Mouse (Mus musculus) fibroblast of lung, adult 2 months (primary cell): ENCODE data around the gene Dtwd1.
A peak's percentile ranks its signal among the peaks of the same experiment; 100 is the strongest.
"Not testable (repeated sequence)": the region's sequence is repeated elsewhere in the genome, so short reads cannot be mapped to it uniquely, and the experiment has no call there.

ENCODE experiments used
- DNase-seq: peaks from one replicate; pipeline ENCODE4 v3.0.0-alpha.2; 2011; ENCODE audit warnings: low read depth

Gene Dtwd1

DNA sequence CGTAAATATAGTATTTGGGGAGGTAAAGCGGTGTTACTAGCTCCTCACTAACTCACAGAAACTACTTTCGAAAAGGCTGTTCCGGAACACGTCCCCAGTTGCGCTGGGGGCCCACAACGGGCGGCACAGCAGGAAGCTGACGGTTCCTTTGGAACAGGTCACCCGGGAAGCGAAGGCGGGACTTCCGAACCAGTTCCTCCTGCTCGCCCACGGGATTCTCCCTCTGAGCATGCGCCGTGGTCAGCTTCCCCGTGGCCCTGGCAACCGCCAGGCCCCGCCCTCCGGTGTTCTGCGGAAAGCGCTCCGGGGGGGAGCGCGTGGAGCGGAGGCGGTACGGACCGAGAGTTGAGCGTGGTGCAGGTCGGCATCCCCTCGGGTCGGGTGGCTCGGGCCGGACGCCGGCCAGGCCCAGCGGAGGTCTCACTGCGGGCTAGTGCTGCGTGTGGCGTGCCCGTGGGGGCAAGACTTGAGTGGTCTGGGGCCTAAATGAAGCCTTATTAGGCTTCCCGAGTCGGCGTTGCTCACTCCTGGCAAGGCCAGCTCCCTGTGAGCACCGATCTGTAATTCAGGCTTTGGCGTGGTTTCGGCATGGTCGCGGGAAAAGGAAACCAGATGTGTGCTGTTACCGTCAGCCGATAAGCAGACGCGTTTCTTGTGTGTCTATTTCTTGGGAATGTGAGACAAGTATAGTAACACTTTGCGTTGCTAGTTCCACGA is at the start of gene Dtwd1, which contains the start of gene Fam227b:
Dtwd1 (plus strand) TSS at position 287 of the 717 bp plus-strand sequence.
Fam227b (minus strand) TSS at position 150 of the 717 bp plus-strand sequence.
- peak; percentile 85 for DNase-seq

DNA sequence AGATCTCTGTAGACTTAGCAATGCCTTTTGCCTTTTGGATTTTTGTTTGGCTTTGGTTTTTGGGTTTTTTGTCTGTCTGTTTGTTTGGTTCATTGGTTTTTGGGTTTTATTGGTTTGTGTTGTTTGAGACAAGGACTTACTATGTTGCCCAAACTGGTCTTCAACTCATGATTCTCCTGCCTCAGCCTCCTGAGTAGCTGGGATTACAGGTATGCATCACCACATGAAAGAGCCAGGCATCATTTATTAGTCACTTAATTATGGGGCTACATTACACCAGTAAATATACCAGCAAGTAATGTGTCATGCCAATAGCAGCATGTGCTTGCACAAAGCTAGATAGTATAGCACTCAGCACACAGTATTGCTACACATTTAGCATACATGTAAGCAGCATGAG is 4.2 kb upstream of the Dtwd1 start:
- no peak for DNase-seq

DNA sequence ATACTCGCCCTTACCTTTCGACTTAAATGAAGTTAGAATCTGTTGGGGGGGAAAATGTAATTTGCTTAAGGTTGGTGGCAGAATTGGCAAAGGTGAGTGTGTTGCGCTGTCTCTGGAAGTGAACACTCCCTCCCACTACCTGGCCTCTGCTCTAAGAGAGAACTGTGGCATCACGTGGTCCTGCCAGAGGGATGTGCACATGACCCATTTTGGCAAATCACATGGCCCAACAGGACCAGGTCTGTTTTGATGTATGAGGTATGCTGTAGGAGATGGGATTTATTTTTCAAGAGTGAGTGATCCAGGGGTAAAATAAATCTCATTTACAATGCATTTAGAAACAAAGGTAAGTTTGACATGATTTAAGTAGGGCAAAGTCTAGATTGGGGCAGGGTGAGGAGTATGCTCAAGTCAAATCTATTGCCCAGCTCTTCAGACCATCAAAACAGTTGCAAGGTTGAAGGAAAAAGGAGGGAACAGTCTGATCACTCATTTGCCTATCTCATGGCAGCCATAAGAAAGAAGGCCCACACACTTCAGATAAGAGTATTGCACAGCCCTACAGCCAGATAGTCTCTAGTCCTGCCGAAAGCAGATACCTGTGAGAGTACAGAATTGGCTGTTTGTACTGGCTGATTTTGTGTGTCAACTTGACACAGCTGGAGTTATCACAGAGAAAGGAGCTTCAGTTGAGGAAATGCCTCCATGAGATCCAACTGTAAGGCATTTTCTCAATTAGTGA is 13.5 kb downstream of the Dtwd1 start:
- DNase-seq: no peak

DNA sequence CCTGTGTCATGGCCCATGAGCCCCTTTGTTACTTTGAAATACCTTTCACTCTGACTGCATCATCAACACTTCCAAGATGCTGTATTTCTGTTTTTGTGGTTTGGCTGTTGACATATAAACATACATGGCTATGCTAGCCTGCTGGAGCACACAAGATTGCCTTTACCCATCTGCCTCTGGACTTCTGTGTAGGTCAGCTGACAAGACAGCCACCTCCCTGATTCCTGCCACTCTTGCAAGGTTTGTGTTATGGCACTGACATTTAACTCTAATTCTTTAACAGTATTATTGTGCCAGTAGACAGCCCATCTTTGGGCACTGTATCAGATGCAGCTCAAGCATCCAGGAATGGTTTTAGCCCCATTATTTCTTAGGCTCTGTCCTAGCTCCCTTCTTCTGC is 14.4 kb downstream of the Dtwd1 start:
- DNase-seq: no peak

DNA sequence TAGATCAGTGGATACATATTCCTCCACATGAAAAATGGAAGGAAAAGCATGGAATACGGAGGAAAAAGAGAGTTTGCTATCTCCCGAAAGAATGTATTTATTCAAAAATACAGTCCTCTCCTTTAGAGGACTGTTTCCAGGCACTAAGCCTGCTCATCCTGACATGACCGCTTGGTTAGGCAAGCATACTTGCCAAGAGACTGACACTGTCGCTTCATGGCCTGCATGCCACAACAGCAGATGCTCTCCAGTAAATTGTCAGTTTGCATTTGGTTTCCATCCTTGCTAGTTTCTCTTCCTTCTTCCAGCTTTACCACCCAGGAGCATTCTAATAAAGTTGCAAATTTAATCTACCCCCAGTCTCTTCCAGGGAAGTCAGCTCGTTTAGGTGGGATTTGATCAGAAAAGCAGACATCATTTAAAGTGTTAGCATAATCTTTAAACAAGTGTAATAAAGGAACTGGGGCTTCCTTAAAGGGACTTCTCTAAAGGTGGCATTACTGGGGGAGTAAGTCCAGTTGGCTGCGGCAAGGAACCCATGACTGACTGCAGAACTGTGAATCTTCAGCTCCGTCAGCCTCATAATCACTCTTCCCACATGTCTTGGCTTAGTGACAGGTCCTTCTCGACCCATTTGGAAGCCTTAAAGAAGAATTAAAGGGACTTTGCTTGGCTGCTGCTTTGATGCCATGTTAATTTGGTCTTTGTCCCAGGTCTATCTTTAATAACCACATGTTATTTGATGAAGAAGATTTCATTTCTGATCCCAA is 15.1 kb downstream of the Dtwd1 start:
- no peak for DNase-seq

DNA sequence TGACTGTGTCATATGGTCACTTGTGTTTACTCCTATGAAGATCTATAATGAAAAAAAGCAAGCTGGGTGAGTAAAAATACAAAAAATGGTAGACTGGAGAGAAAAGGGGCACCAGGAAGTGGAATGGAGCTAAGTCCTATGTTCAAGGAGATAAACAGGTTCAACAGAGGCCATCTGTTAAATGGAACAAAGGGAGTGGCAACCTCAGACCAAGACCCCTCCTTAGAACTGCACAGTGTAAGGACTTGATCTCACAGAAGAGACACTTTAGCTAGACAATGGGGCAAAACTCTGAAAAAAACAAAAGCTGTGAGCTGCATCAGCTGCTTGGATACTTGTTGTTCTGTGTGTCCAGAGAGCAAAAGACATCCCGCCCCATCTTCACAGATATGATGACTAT is 19.5 kb downstream of the Dtwd1 start:
- DNase-seq: no peak

DNA sequence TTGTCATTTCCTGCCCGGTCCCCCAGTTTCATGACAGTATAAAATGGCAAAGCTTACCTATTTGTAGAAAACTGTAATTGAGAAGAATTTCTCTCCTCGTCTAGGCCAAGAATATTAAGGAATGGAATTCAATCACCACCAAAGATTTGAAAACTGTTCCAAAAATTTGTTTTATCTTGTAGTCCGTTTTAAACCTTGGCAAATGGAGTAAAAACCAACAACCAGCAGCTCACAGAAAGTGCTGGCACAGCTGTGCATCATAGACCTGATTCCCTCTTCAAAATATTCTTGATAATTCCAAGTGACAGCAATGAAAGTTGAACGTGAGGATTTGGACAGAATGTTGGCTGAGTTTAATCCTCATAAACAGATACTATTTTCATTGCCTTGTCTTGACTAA is 39.4 kb downstream of the Dtwd1 start:
- peak; percentile 56 for DNase-seq

DNA sequence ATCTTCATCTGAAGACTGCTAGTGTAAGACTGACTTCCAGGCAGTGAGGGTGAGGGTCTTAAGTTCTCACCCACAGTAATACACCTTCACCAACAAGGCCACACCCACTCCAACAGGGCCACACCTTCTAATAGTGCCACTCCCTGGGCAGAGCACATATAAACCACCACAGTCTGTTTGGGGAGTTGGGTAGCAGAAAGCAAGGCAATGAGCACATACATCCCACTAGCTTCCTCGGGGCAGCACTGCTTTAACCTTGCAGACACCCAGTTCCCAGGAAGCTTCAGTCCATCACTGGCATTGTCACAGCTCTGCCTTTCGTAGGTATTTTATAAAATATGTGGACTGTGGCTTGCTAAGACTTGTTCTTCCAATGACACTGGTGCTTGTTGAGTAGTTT is 40.2 kb downstream of the Dtwd1 start:
- no peak for DNase-seq

DNA sequence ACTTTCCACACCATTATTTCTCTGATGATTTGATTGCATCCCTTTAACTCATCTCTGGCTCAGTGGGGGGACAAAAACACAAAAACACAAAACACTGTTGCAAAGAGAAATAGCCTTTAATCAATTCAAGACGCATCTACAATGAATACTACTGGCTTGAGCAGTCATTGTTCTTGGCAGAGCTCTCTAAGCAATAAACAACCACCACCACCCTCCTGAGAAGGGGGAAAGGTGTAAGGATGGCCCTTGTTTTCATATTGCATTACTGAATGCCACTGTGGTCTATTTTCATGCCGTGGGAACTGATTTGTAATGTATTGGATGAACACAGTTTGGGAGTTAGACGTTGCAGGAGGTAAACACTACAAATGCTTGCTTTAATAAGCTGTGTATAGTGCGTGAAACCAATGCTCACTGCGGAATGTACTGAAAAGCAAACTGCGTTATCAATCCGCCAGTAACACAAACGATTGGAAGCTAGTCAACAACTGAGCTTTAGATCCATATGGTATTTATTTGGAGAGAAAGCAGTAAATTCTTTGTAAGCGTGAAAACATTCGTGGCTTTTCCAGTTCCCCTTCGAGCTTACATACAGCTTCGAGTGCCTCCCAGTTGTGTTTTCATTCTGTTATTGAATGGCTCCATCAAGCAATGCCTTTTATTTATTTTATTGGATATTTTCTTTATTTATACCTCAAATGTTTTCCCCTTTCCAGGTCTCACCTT is 43.9 kb downstream of the Dtwd1 start:
- no peak for DNase-seq

DNA sequence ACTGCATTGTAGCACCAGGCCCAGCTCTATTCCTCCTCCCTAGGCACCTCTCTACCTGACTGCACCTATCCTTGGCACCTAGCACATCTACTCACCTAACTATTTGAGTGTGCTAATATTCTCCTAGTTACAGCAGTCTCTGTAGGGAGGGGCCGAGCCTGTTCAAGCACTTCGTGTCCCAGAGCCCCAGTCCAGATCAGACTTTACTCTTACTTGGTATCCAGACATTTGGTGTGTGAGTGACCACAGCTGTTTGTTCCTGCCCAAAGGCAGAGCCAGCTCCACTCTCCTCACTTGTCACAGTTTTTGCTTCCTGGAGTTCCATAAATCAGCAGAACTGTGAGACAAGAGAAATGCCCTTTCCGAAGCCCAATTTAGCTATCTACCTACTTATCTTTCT is 47.0 kb downstream of the Dtwd1 start:
- DNase-seq: no peak

DNA sequence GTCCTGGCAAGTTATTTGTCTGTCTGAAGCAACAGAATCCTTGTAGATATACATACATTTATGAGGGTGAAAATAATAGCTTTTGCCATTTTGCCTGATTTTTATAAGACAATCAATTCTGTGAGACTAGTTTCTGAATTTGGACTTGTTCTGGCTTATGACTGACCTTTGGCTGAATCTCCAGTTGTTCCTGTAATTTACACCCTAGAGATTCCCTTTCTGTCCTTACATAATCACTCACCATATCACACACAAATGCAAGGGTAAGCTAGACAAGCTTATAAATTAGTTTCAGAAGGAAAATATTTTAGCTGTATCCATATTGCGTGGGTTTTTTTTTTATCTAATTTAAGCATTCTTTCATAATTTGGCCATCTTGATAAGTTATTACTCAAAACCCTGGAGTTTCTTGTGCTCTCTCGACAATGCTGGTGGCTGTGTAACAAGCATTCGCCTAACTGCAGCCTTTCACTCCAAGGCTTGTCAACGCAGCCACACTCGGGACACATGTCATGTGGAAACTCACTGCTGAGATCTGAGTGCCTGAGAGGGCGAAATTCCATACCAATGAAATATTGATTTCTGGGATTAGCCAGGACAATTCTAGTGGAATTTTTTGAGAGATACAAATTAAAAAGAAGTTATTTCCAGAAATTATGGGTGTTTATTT is 59.2 kb downstream of the Dtwd1 start:
- DNase-seq: no peak

DNA sequence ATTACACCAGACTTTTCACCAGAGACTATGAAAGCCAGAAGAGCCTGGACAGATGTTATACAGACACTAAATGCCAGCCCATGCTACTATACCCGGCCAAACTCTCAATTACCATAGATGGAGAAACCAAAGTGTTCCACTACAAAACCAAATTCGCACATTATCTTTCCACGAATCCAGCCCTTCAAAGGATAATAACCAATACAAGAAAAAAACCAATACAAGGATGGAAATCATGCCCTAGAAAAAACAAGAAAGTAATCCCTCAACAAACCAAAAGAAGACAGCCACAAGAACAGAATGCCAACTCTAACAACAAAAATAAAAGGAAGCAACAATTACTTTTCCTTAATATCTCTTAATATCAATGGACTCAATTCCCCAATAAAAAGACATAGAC is 62.9 kb downstream of the Dtwd1 start, which contains the start of gene Gm17555:
Gm17555 (plus strand) TSS at position 301 of the 400 bp plus-strand sequence.
- not testable (repeated sequence) for DNase-seq
